ENCODE assay signal across 19 mouse cellular contexts in the genomic region with DNA sequence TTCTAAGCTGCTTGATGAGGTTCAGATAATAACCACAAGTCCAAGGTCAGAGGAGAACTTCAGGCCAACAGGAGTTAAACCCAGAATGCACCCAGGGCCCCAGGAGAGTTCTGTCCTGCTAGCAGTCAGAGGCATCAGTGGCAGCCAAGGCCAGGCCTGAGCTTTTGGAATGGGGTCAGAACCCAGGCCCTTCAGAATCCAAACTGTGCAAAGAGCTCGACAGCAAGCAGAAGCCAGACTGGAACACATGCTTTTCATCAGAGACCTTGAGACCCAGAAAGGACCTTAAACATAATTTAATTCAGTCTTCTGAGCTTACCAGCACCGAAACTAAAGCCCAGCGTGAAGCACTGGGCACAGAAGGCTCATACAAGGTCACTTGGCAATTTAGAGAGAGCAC.
A peak's percentile ranks its signal among the peaks of the same experiment; 100 is the strongest.
DNase-seq lines count a peak whose midpoint lies in the region; ATAC-seq and TF ChIP-seq lines count a peak whose summit lies in the region.
"Had no signal": no experiment of that assay in that cellular context is flagged by ENCODE, and none has a peak within 500 bp of the region (broad histone marks: within the 10 kb centered on the region; RNA-seq: fewer than 3 reads in every experiment).

No protein-coding gene starts in this region.

- no peaks in the 10 kb centered on the region for H3K4me1 ChIP-seq in kidney, adult 2 months (ENCODE audit: control insufficient read depth, insufficient read depth, low read length)
- H3K4me1 ChIP-seq: embryonic facial prominence, embryonic 12.5 days; hindbrain, embryonic 15.5 days; liver, embryonic 15.5 days had no signal

- H3K36me3 ChIP-seq in kidney, adult 2 months (ENCODE audit: control insufficient read depth, insufficient read depth, low read length) = no peaks in the 10 kb centered on the region
- H3K36me3 ChIP-seq: embryonic facial prominence, embryonic 12.5 days; hindbrain, embryonic 15.5 days; liver, embryonic 15.5 days had no signal

- no peak overlapping the region for H3K27ac ChIP-seq in kidney, adult 2 months (ENCODE audit: insufficient read depth, low read depth, low read length)
- H3K27ac ChIP-seq: embryonic facial prominence, embryonic 12.5 days; forebrain, embryonic 13.5 days; hindbrain, embryonic 15.5 days; kidney, postnatal 0 days; liver, embryonic 15.5 days had no signal

- no peaks in the 10 kb centered on the region for H3K27me3 ChIP-seq in kidney, adult 2 months (replicated peaks; ENCODE audit: control insufficient read depth, insufficient read depth, low read length)
- H3K27me3 ChIP-seq: embryonic facial prominence, embryonic 12.5 days; forebrain, embryonic 13.5 days; hindbrain, embryonic 15.5 days; liver, embryonic 15.5 days; Patski had no signal

- no peak for ATAC-seq in erythroblast, adult 5-6 weeks (replicated peaks; ENCODE audit: low FRiP score, poor library complexity, severe bottlenecking)
- ATAC-seq: forebrain, embryonic 13.5 days; Patski had no signal

- WGBS in kidney, adult 2 months = 58% methylated on average over 3 of the region's 3 CpGs

- no peak for TF ChIP-seq CTCF in kidney, adult 2 months (conservative IDR thresholded peaks at IDR 0.05; ENCODE audit: insufficient read depth, insufficient read length, low read depth, low read length)

- peak; percentile 45 for DNase-seq in gastrocnemius, adult 18-20 months (ENCODE audit: low spot score)
- no peak for DNase-seq in gastrocnemius, postnatal 10 days
- DNase-seq in kidney, adult 2 months = peak; percentile 43
- DNase-seq in kidney, postnatal 4 days = no peak
- peak; percentile 75 for DNase-seq in adrenal gland, adult 2 months
- peak; percentile 29 to 30 for DNase-seq in gastrocnemius, adult 8-10 months (ENCODE audit: low spot score in 2 of 2)
- DNase-seq in left cerebral cortex, adult 8-10 months (ENCODE audit: low spot score in 2 of 2) = no peak
- DNase-seq: B cell, adult 2 months; cerebellum, adult 9-11 months; left cerebral cortex, postnatal 4 days; lung, postnatal 10 days had no signal

- H3K4me3 ChIP-seq in kidney, adult 2 months (ENCODE audit: insufficient read depth, low read depth, low read length) = no peak overlapping the region
- H3K4me3 ChIP-seq: embryonic facial prominence, embryonic 12.5 days; forebrain, embryonic 13.5 days; hindbrain, embryonic 15.5 days; liver, embryonic 15.5 days; megakaryocyte, embryonic 14.5 days had no signal

- TF ChIP-seq POLR2A in kidney, adult 2 months (IDR thresholded peaks at IDR 0.05; ENCODE audit: low read depth, low read length) = no peak

Comparison
In these comparisons a context has a peak if more than half of its experiments do, and no peak if none do; other contexts are left out.
1. DNase-seq: peak in gastrocnemius, adult 18-20 months (single experiment), kidney, adult 2 months (single experiment), adrenal gland, adult 2 months (single experiment) and gastrocnemius, adult 8-10 months (2 of 2); none in gastrocnemius, postnatal 10 days (single experiment), kidney, postnatal 4 days (0 of 2) and left cerebral cortex, adult 8-10 months (0 of 2).